Mouse (Mus musculus) lung, embryonic 16.5 days (tissue): ENCODE measurements around the gene Nid1. TPM values are rescaled to one million over a fixed set of nuclear protein-coding genes. Genes with fewer than 3 reads are reported as not detected.
"Not testable (repeated sequence)": the region's sequence is repeated elsewhere in the genome, so short reads cannot be mapped to it uniquely, and the experiment has no call there.

ENCODE experiments used
- ATAC-seq: fragments of 200-750 bp; cut with Nextera tagmentation; 2 replicates; pipeline ENCODE4 v1.8.0; 2017; ENCODE audit warnings: low read depth, mild to moderate bottlenecking, moderate library complexity
- H3K27ac ChIP-seq: fragments of 300-500 bp; sonication (generic); 2 replicates; pipeline ENCODE4 v1.5.1; 2014; ENCODE audit warnings: mild to moderate bottlenecking, control low read depth, low read length
- H3K27me3 ChIP-seq: fragments of 300-500 bp; sonication (generic); 2 replicates; pipeline ENCODE4 v1.6.1; 2014; ENCODE audit warnings: low read depth, low read length, mixed read lengths; ENCODE audit not compliant: control insufficient read depth, insufficient read depth
- H3K36me3 ChIP-seq: fragments of 300-500 bp; sonication (generic); 2 replicates; pipeline ENCODE4 v1.6.1; 2014; ENCODE audit warnings: low read length; ENCODE audit not compliant: control insufficient read depth, insufficient read depth
- H3K4me1 ChIP-seq: fragments of 300-500 bp; sonication (generic); replicated peaks from 2 replicates; pipeline ENCODE4 v1.6.1; 2014; ENCODE audit warnings: low read length, mixed read lengths; ENCODE audit not compliant: control insufficient read depth, insufficient read depth
- H3K4me2 ChIP-seq: fragments of 300-500 bp; sonication (generic); 2 replicates; pipeline ENCODE4 v1.6.1; 2014; ENCODE audit warnings: low read depth, low read length, control low read depth
- H3K4me3 ChIP-seq: fragments of 300-500 bp; sonication (generic); 2 replicates; pipeline ENCODE4 v1.5.1; 2014; ENCODE audit warnings: mild to moderate bottlenecking, low read length, control low read depth
- H3K9ac ChIP-seq: fragments of 300-500 bp; sonication (generic); 2 replicates; pipeline ENCODE4 v1.6.1; 2014; ENCODE audit warnings: low read length, control low read depth
- H3K9me3 ChIP-seq: fragments of 300-500 bp; sonication (generic); 2 replicates; pipeline ENCODE4 v1.6.1; 2016; ENCODE audit warnings: low read length; ENCODE audit not compliant: control insufficient read depth
- WGBS: fragments of 180-500 bp; shearing (Covaris S2); extraction: QIAGEN DNeasy Blood & Tissue Kit; methylation state at CpG from one replicate; pipeline ENCODE4 v1.1.7; 2014; 5-methylcytosine and 5-hydroxymethylcytosine counted together
- polyA plus RNA-seq: library from polyadenylated mRNA; unstranded; fragments of >200 nt; fragmentation: Nextera tagmentation; extraction: Ambion mirVana; gene quantifications from 2 replicates; pipeline ENCODE4 v1.2.1, GENCODE M21; 2015

The Nid1 gene
- 165 and 167 TPM in 2 replicates for polyA plus RNA-seq

DNA sequence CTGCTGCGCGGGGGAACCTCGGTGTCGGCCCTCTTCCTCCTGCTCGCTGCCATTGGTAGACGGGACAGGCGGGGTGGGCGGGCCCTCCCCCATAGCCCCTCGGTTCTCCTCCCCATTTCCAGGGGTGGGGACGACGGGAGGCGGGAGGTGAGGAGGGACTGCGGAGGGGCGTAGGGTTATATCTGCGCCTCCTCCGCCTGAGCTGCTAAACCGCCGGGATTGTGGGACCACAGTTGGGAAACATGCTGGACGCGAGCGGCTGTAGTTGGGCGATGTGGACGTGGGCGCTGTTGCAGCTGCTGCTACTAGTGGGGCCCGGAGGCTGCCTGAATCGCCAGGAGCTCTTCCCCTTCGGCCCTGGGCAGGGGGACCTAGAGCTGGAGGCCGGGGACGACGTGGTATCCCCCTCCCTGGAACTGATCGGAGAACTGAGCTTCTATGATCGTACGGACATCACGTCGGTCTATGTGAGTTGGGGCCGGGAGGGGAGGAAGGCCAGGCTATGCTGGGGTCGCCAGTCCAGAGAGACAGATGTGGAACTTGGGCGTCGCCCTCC is at the start of gene Nid1:
Gene Nid1 (plus strand): TSS at position 92 of the 556 bp plus-strand sequence.
- not testable (repeated sequence) for H3K27me3 ChIP-seq, H3K27ac ChIP-seq, H3K4me1 ChIP-seq, H3K36me3 ChIP-seq, H3K9ac ChIP-seq, H3K9me3 ChIP-seq
- whole genome bisulfite sequencing = 0% methylated on average over 24 of the region's 39 CpGs
- H3K4me3 ChIP-seq = peak within 1 kb of the TSS; percentile 43
- H3K4me2 ChIP-seq = peak within 1 kb of the TSS; percentile 37; the same call in 1 of the 2 replicates
- peak; percentile 95 for ATAC-seq

DNA sequence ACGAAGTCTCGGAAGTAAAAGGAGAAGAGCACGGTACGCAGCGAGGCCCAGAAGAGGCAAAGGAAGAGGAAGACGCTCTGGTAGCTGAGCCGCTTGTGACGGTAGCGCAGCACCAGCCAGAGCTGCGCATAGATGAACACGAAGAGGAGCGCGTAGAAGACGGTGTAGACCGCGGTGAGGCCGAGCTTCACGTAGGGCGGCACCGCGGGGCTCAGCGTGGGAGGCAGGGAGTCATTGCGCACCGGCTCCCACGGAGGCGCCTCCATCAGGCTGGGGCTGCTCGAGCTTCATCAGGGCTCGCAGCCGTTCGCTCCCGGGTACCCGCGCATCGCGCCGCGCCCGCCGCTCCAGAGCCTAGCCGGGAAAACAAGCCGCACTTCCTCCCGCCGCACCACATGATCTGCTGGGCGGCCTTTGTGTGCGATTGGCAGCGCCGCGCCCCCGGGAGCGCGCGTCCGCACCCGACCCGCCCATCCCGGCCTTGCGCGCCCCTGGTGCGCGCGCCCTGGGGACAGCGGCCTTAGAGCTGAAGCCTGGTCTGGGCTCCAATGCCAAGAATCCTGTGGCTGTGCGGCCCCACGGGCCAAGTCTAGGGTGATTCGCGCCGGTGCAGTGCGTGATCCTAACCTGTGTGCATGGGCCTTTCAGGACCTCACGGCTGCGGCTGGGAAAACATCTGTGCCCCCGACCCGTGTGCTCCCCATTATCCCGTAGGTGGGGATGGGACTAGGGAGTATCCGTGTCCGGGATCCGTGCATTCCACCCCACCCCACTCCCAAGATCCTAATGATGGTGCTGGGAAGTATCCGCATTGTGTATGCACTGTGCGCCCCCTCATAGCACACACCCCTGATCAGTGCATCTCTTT is 43.9 kb upstream of the Nid1 start, which contains the start of gene Gpr137b:
Gene Gpr137b (minus strand): TSS at position 787 of the 868 bp plus-strand sequence.
- not testable (repeated sequence) for H3K27me3 ChIP-seq, H3K36me3 ChIP-seq, H3K4me1 ChIP-seq, H3K9me3 ChIP-seq, H3K27ac ChIP-seq
- WGBS = under 1% methylated on average over 35 of the region's 78 CpGs
- Histone ChIP-seq H3K4me2 (peak within 1 kb of the TSS; percentile 58), H3K9ac (peak within 1 kb of the TSS; percentile 45; the same call in 1 of the 2 replicates), H3K4me3 (peak within 1 kb of the TSS; percentile 44)
- peak; percentile 94 for ATAC-seq

DNA sequence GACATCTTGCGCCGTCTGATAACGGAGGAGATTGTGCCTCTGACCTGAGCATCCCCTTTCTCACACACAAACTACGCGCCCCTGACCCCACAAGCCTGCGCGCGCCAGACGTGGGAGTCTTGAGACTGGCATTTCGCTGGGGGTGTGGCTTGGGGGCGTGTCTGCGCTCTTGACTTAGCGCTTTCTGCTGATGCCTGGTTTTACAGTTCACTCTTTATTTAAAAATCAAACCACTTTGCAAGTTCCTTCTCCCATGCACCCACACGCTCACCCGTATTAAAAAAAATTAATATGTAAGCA is 43.3 kb upstream of the Nid1 start:
- WGBS = under 1% methylated on average over 12 of the region's 15 CpGs
- ATAC-seq = peak; percentile 75
- Histone ChIP-seq H3K4me2 (peak overlapping the region; percentile 58), H3K4me3 (peak overlapping the region; percentile 44)
- not testable (repeated sequence) for H3K4me1 ChIP-seq, H3K36me3 ChIP-seq, H3K27ac ChIP-seq, H3K9ac ChIP-seq, H3K9me3 ChIP-seq, H3K27me3 ChIP-seq

DNA sequence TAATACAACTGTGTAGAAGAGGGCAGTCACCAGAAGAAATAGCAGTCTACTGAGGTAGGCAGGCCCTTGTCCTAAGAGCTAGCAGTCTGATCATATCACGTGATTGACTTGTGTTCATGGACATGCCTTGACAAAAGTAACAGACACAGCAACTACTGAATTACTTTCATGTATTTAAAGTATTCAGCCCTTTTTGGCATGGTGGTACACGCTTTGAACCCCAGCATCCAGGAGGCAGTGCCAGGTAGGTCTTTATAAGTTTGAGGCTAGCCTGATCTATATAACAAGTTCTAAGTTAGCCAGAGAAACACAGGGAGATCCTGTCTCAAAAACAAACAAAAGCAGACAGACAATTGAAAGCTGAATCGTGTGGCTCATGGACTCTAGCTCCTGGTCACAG is 36.5 kb upstream of the Nid1 start:
- H3K9ac ChIP-seq, H3K4me3 ChIP-seq, H3K9me3 ChIP-seq, H3K36me3 ChIP-seq, H3K4me2 ChIP-seq, ATAC-seq, H3K27me3 ChIP-seq, H3K4me1 ChIP-seq, H3K27ac ChIP-seq: not testable (repeated sequence)
- 75% methylated on average over 3 of the region's 3 CpGs for WGBS

DNA sequence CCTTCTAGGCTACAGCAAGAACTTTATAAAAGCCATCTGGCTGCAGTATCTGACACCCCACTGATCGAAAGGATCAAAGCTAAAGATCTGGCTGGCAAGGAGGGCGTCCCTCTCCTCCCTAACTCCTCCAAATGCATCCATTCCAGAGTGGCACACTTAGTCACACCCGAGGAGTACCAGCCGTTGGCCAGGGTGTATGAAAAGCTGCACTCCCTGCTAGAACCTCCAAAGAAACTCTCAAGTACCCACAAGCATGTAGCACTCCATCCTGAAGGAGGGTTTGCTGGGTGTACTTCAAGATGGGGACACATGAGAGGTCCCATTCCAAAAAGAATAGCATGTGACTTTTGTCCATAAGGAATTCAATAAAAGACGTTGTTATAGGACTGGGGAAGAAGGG is 34.5 kb upstream of the Nid1 start:
- not testable (repeated sequence) for H3K4me2 ChIP-seq, H3K36me3 ChIP-seq, H3K4me1 ChIP-seq, H3K4me3 ChIP-seq, H3K9ac ChIP-seq, H3K27ac ChIP-seq, H3K27me3 ChIP-seq, H3K9me3 ChIP-seq
- ATAC-seq = peak; percentile 78
- 41% methylated on average over 5 of the region's 5 CpGs for WGBS

DNA sequence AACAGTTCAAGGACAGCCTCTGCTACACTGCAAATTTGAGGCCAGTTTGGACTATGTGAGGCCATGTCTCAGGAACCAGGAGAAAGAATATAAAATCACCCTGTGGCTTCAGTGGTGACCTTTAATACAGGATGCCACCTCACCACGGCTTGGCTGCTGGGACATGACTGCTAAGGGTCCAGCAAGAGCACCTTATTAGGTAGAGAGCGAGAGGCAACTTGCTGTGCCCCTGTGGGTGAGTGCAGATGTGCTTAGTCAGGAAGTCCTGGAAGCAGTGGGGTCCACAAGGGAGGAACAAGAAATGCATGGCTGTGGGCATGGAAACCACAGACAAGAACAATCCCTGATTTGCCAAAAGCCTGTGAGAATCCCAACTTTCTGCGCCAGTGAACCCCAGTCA is 34.0 kb upstream of the Nid1 start:
- H3K4me2 ChIP-seq, H3K27me3 ChIP-seq, H3K4me1 ChIP-seq, H3K36me3 ChIP-seq, H3K4me3 ChIP-seq, H3K9me3 ChIP-seq, ATAC-seq, H3K9ac ChIP-seq, H3K27ac ChIP-seq: not testable (repeated sequence)
- WGBS = 72% methylated on average over 2 of the region's 3 CpGs

DNA sequence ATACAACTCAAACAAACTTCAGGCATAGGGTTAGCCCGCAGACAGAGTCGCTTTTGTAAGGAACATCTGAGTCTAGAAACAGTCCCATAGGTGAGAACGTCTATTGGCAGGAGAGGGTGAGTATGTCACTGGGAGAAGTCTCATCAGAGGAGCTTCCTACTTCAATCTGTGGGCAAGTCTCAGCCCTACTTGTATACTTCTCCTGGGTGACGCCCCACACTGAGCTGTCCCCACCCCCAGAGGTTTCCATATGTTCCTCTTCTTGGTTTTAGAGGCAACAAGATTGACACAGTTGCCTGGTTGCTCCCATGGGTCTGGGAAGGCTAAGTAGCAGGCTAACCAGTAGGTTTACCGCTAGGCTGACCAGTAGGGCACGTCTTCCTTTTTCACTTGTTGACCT is 33.5 kb upstream of the Nid1 start:
- not testable (repeated sequence) for H3K9me3 ChIP-seq, H3K4me1 ChIP-seq, H3K9ac ChIP-seq, ATAC-seq, H3K4me2 ChIP-seq, H3K4me3 ChIP-seq, H3K27ac ChIP-seq, H3K36me3 ChIP-seq, H3K27me3 ChIP-seq
- WGBS = 68% methylated on average over 5 of the region's 6 CpGs

DNA sequence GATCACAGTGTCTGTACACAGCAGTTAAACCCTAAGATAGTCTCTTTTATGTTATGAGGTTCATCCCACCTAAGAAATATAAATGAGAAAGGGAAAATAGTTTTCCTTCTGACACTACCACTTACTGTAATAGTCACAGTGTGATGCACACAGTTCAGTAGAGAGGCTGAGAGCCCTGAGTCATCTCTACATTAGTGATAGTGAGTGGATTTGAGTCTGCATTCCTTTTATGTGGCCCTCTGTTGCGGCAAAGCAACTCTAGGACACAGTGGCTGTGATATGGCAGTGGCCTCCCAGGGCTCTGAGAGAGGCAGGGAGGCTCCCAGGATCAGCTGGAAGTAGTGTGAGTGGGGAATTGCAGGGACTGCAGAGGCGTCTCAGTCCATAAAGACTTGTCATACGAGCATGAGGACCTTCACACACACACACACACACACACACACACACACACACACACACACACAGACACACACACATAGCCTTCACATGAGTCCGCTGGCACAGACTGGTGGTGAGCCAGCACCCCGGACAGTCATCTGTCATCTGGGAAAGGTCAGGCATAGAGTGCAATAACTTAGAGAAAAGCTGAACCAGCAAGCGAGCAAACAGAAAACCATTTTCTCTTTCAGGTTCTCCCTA is 32.7 kb upstream of the Nid1 start:
- H3K4me1 ChIP-seq, H3K9me3 ChIP-seq, ATAC-seq, H3K27ac ChIP-seq, H3K36me3 ChIP-seq, H3K27me3 ChIP-seq, H3K9ac ChIP-seq, H3K4me2 ChIP-seq, H3K4me3 ChIP-seq: not testable (repeated sequence)
- WGBS = 59% methylated on average over 6 of the region's 6 CpGs

DNA sequence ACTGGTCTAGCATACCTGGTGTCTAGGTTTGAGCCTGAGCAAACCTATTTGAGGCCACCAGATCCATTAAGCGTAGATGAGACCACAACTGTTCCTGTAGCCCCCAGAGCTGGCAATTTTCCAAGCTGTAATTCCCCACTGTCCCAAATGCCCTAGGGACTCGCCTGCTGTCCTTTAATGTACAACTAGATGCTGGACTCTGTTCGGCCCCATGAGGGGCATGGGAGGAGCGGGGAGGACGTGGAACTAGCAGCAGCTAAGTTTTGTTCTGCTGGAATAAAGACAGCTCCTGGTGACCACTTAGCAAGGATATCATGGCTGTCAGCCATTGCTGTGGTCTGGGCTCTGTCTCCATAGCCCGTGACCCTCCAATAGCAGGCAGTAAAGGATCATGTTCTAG is 31.8 kb upstream of the Nid1 start:
- not testable (repeated sequence) for H3K9ac ChIP-seq, H3K36me3 ChIP-seq, H3K27ac ChIP-seq, H3K4me2 ChIP-seq, H3K4me1 ChIP-seq, H3K27me3 ChIP-seq, H3K4me3 ChIP-seq, ATAC-seq, H3K9me3 ChIP-seq
- WGBS = no CpG with 5 or more reads among the region's 6 CpGs
